Mouse (Mus musculus) urinary bladder, adult 18-20 months (tissue): ENCODE measurements around the gene Palm3.
"Not testable (repeated sequence)": the region's sequence is repeated elsewhere in the genome, so short reads cannot be mapped to it uniquely, and the experiment has no call there.

Experiments
- DNase-seq, 2 experiments: peaks; one replicate each; pipeline ENCODE4 v3.0.0; 2022; ENCODE audit warnings: low spot score in 2 of 2, mixed read lengths in 2 of 2

The Palm3 gene

DNA sequence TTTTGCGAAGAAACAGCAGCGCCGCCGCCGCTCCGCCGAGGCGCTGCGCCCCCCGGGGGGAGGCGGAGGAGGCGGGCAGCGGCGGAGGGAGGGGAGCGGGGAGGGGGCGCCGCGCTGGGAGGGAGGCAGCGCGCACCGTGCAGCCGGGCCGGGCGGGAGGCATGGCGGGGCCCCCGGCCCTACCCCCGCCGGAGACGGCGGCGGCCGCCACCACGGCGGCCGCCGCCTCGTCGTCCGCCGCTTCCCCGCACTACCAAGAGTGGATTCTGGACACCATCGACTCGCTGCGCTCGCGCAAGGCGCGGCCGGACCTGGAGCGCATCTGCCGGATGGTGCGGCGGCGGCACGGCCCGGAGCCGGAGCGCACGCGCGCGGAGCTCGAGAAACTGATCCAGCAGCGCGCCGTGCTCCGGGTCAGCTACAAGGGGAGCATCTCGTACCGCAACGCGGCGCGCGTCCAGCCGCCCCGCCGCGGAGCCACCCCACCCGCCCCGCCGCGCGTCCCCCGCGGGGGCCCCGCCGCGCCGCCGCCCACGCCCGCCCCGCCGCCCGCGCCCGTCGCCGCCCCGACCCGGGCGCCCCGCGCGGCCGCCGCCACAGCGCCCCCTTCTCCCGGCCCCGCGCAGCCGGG lies 23.6 kb upstream of the Palm3 start, which contains the start of gene Samd1:
TSS of gene Samd1 (plus strand) at position 162 of the 631 bp plus-strand sequence.
- peak in 1 of 2 experiments; percentile 39 for DNase-seq

DNA sequence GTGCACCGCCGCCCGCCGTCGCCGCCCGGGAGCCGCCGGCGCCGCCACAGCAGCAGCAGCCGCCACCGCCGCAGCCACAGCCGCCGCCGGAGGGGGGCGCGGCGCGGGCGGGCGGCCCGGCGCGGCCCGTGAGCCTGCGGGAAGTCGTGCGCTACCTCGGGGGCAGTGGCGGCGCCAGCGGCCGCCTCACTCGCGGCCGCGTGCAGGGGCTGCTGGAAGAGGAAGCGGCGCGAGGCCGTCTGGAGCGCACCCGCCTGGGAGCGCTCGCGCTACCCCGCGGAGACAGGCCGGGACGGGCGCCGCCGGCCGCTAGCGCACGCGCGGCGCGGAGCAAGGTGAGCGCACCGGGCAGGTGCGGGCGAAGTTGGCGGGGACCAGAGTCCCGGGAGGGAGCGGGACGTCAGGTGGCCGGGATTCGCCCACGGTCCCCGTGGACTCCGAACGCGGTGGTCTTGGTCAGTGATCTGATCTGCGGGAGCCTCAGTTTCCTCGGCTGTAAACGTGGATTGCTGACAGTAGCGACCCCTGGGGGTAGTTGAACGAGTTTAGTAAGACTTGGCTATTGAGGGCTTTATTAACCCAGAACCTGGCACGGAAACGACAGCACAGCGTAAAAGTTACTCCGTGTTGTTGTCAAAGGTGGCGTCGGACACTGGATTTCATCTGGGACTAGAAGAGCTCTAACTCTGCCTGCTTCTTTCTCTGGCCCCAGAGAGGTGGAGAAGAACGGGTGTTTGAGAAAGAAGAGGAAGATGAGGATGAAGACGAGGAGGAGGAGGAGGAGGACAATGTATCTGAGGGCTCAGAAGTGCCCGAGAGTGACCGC lies 22.8 kb upstream of the Palm3 start:
- DNase-seq: peak in 1 of 2 experiments; percentile 67

DNA sequence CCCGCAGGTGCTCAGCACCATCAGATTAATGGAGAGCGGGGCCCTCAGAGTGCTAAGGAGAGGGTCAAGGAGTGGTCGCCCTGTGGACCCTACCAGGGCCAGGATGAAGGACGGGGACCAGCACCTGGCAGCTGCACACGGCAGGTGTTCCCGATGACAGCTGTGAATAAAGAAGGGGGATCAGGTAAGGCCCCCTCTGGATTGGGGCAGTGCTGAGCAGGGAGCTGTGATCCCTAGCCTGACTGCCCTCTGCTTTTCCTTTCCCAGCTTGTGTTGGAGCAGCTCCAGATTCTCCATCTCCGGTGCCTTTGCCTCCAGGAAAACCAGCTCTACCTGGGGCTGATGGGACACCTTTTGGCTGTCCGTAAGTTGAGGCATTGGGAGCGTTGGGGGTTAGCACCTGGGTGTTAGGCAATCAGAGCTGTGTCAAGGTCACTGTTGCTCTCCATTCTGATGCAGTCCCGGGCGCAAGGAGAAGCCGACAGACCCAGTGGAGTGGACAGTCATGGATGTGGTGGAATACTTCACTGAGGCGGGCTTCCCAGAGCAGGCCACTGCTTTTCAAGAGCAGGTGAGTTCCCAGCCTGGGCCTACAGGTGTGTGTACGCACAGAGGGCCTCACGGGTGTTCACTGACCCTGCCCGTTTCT lies 22.1 kb upstream of the Palm3 start:
- no peak for DNase-seq

DNA sequence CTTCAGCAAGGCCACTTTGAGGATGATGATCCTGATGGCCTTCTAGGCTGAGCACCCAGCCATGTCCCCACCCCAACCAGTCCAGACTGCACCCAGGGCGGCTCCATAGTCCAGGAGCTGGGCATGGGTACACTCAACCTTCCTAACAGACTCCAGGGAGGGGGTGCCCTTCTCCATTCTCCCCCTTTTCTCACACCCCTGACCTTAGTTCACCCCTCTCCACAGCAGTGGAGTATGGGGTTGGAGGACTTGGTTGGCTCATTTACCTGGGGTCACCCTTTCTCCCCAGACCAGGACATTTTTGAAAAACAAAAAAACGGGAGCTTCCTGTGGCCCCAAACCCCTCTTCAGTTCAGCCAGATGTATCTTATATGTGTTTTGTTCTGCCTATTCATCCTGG lies 21.4 kb upstream of the Palm3 start:
- DNase-seq: no peak

DNA sequence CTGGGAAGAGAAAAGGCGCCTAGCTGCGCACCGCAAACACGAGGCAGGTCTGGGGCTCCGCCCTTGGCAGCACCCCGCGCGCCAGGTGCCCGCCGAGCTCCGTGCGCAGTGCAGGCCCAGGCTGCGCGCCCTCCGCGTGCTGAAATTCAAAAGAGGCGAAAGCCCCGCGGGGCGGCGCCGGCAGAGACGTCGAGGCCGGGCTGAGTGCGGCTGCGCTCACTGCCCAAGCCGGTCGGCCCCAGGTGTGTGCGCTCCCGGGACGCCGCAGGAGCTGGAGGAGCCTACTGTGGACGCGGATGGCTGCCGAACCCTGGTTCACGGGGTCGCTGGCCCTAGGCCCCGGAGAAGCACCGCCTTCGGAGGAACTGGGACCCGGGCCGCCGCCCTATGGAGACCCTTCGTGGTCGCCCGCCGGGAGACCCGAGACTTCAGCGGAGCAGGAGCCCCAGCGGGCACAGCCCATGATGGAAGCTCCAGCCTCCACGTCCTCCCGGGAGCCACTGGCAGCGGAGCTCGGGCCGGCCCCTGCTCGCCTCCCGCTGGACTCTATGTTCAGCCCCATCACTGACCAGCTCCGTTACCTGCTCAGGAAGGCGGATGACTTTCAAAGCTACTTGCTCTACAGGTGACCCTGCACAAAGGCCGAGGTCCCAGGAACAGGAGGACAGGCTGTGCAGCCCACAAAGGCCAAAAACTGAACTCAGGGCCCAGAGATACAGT lies 19.8 kb upstream of the Palm3 start, which contains the start of gene 1700067K01Rik:
TSS of gene 1700067K01Rik (plus strand) at position 222 of the 720 bp plus-strand sequence.
- DNase-seq: no peak

DNA sequence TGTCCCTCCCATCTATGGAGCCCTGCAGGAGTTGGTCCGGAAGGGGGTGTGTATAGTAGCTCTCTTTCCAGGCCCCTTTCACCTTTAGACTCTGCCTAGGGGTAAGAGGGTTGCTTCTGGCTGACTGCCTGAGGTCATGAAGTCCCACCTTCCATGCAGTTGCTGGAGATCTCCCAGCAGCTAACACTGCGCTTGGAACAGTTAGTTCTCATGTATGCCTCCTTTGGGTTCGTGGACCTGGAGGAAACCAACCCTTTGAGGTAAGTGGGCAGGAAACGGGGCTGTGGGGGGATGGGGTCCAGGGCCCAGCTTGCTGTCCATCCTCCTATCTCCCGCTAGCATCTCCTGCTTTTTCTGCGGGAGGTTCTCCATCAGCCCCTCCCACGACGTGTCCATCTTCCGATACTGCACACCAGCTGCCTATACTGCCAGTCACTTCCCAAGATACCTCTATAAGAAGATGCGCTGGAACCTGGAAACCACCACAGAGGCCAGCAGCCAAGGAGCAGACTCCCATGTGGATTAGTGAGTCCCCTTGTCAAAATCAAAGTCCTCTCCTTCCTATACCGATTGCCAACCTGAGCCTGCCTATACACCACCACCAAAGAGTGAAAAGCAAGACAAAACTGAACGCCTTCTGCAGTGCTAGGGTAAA lies 18.2 kb upstream of the Palm3 start:
- DNase-seq: no peak

DNA sequence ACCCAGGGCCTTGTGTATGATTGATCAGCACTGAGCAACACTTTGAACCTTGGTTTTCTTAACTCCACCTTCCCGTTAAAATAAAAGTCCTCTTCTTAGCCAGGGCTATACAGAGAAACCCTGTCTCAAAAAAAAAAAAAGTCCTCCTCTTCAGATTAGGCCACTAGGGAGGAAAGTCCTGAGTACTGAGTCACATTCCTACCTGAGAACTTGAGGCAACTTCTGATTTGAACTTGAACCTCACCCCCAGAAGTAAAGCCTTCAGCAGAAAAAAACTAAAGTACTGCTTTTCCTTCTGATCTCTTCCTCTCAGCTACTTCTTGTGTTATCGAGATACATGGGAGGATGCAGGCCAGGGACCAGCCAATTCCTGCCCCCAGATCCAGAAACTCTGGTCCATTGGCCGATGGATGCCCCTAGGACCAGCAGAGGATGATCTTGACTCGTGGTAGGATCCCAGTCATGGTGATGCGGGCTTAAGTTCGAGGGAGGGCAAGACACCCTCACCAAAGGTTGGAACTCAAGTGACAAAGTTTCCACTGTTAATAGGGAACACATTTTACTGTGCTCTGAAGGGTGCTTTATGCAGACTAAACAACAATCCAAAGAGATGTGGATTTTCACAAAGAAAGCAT lies 17.5 kb upstream of the Palm3 start:
- no peak for DNase-seq

DNA sequence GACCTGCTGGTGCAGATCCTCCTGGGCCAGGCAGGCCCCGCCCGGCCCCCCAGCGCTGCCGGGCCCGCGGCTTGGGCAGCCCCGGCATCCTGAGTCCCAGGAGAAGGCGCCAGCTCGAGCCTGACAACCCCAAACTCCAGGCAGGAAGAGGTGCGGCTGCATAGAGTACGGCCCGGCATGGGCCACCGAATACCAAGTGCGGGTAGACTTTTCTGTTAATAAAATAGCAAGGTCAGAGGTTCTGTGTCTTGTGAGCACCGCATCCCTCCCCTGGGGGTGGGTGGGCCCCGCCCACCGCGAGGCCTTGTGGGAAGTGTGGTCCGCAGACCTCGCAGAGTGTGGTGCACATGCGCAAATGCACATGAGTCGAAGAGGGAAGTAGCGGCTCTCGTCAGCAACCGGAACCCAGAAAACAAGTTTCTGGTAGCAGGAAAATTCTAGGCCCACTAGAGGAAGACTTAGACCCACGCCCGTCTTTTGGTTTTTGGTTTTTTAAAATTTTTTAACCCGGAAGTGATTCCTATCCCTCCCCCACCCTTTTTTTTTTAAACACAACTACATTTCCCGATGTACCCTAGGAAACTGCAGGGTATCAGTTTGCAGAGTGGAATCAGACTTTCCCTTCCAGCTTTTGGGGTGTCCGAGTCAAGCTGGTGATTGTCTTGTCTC lies 16.6 kb upstream of the Palm3 start:
- DNase-seq: peak; percentile 86 to 92

DNA sequence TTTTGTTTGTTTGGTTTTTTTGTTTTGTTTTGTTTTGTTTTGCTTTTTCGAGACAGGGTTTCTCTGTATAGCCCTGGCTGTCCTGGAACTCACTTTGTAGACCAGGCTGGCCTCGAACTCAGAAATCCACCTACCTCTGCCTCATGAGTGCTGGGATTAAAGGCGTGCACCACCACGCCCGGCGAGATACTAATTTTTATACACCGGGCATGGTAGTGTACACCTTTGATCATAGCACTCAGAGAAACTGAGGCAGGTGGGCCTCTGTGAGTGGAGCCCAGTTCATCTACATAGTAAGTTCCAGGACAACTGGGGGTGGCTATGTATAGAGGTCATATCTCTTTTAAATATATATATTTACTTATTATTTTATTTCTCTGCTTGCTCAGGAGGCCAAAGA lies 15.8 kb upstream of the Palm3 start:
- DNase-seq: not testable (repeated sequence)

DNA sequence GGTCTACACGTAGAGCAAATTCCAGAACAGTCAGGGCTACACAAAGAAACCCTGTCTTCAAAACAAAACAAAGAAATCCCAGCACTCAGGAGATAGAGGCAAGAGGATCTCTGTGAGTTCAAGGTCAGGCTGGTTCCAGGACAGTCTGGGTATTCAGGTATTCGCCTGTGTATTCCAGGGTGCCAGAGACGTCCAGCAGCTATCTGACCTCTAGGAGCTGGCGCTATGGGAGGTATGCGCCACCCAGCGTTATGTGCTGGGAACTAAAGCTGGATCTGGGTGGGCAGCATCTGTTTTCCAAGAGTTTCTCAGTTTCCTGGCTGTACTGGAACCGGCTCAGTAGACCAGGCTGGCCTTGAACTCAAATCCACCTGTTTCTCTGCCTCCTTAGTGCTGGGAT lies 12.9 kb upstream of the Palm3 start:
- DNase-seq: no peak

DNA sequence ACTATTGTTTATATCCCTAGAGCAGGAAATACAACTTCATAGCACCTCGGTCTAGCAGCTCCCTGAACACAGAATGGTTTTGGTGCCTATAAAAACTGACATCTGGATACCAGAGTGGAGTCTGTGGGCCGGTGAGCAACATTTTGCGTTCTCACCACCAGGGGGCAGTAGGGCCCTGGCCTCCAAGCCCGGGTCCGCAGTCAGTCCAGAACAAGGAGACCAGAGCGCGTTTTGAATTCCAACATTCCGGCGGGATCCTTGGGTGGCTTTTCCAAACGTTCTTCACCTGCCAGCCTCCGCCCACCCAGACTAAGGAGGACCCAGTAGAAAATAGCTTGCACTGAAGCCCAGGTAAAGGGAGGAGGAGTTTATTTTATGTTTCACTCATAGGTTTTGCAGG lies 11.4 kb upstream of the Palm3 start:
- peak; percentile 69 to 74 for DNase-seq

DNA sequence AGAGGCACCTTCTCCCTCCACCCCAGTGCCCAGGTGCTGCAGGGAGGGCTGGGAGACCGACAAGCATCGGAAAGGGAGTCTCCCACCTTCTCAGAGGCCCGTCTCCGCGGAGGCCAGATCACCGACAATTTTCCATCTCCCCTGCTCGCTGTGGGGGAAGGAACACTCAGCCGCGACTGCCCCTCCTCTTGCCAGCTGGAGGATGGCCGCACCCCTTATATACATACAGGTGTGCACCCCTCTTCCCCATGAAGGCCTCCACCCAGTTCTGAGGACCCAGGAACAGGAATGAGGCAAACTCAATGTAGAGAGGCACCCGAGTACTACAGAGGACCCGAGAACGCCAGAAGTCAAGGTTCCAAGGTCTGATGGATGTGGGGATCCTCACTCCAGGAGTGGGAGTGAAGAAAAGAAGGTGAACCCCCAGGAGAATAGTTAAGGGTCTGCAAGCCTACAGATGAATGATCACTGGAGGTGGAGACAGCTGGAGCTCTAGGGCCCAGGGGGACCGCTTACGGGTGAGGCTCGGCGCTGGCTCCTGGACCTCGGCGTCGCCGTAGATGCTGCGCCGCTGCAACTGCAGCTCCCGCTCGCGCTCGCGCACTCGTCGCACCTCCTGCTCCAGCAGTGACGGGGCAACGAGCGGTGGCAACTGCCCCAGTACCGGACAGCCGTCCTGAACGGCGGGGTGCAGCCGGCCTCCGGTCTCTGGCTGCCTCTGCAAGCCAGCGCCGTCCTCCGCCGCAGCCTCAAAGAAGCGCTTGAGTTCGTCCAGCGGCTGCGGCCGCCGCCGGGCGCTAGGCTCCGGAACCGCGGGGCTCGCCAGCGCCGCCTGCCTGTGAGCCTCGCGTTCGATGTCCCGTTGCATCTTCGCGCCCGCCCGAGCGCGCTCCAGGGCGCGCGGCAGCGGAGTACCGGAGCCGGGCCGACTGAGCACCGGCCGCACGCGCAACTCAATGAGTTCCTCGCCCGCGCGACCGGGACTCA lies 10.4 kb upstream of the Palm3 start:
- peak; percentile 49 to 78 for DNase-seq

DNA sequence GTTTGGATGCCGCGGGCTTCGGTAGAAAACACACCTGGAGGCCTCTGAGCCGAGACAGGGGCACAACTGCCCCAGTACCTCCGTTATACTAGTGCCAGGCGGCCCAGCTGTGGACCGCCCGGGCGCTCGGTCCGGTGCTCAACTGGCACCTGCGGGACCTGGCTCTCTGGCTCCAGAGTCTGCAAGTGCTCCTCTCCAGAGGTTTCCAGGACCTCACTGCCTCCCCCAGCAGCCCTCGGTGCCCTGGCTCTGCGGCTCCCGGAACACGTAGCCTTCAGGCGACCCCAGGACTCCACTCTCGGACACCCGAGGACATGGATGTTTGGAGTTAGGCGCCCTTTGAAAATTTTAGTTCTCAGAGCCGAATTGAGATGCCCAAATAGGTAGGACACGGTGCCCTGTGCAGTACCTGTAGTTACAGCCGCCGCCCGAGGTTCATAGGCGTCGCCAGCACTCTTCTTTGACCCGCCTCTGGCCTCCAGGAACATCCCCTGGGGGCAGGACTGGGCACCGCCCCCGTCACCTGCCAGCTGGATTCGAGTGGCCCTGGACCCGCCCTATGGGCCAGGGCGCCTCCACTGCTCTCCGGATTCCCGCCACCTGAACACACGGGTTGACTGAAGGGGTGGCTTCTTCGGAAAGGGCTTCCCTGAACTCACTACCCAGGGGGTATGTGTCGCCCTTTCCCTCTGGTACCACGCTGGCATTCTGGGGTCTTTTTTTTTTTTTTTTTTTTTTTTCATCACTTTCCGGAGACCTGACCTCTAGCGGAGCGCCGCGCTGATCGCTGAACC lies 9.4 kb upstream of the Palm3 start, which contains the start of gene 2210011C24Rik:
TSS of gene 2210011C24Rik (minus strand) at position 467 of the 794 bp plus-strand sequence.
- DNase-seq: no peak

DNA sequence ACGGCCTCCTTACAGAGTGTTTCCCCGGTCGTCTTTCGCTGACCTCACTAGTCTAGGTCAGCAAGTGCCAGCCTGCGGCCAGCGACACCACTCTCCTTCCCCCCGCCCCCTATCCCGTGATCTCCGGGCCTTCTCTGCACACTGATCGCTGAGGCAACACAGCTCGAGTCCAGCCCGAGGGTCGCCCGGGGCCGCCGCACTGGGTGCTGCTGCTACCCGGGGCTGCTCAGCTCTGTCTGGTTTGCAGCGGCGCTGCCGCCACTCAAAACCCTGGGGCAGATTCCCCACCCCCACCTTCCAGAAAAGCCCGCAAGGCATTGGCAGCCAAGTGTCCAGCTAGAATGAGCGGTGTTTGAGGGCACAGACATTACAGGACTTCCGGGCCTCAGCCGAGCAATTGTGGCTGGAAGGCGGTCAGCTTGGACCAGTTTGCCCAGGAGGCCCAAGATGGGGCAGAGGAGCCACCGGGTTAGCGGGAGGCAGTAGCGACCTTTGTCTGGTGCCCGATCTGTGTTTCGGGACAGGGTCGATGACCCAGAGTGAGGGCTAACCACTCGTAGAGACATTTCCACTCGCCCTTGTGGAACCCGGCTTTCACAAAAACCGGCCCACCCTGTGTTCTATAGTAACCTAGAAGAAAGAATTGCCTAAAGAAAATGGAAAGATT lies 8.6 kb upstream of the Palm3 start:
- DNase-seq: no peak

DNA sequence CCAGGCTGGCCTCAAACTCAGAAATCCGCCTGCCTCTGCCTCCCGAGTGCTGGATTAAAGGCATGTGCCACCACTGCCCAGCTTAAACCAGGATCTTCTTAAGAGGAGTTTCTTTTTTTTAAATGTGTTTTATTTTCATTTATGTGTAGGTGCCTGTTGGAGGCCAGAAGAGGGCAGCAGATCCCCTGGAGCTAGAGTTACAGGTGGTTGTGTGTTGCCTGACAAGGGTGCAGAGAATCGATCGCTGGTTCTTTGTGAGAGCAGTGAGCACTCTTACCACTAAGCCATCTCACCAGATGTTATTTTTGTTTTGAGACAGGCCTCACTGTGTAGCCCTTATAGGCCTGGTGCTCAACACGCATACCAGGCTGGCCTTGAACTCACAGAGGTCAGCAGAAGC lies 5.4 kb upstream of the Palm3 start:
- no peak for DNase-seq

DNA sequence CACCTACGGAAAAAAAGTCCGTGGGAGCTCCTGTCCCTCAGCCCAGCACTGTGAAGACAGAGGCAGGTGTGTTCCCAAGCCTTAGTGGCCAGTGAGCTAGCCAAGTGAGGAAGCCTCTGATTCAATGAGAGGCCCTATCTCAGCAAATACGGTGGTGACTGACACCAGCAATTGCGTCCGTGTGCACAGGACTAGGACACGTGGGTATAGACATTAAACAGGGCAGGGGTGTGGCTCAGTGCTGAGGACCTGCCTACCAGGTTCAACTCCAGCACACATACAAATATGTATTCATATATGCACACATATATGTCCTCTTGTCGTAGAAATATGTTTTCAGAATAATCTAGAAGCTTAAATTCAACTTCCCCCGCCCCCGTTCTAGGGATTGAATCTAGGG lies 1.5 kb upstream of the Palm3 start:
- no peak for DNase-seq

DNA sequence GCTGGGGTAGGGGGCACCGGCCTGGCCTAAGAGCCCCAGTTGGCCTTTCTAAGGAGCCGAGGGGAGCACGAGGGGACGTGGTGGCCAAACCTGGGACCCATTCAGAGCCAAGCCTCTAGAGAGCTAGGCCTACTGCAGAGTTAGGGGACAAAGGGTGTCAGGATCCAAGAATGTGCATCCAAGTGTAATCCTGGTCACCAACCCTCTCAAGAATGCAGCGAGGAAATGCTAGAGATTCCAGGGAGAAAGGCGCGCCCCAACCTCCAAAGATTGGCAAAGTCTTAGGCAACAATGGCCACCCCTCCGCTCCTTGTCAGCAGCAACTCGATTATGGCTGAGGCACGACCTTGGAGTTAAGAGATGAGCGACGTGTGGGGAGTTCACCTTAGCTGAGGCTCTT lies 298 bp downstream of the Palm3 start:
- DNase-seq: no peak

DNA sequence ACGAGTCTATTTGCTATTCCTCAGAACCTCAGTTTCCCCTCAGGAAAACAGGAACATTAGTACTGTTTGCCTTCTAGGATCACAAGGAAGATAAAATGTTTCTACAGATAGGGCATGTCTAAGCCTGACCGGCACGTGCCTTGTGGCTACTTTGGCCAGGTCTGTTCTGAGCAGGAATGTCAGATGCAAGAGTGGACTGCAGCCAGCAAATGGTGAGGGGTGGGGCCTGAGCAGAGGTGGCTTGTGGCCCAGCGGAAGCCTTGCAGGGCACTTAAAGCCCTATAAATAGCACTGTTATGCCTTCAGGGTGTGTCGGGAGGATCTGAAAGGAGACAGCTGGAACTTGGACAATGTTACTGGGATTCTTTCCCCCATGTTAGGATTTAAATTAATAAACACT lies 1.8 kb downstream of the Palm3 start:
- peak; percentile 59 to 74 for DNase-seq
